Mouse (Mus musculus): ENCODE results near the gene Tprgl. TPM values are rescaled to one million over a fixed set of nuclear protein-coding genes. Genes with fewer than 3 reads are reported as not detected.

Gene Tprgl
- total RNA-seq (2021) = 10 to 100 TPM; 82.7 to 82.8 TPM
- long read RNA-seq, experiment 1, transcript Tprgl-201 (4 exons, 1,724 nt) = major isoform, 223 of 236 reads
- long read RNA-seq, experiment 1, partial matches to known transcripts = 0 of 236 reads
- long read RNA-seq, experiment 1, other reads (novel, unspliced or antisense) = 12 of 236 reads
- long read RNA-seq, experiment 2, transcript Tprgl-201 (4 exons, 1,724 nt) = major isoform, 239 of 263 reads
- long read RNA-seq, experiment 2, partial matches to known transcripts = 2 of 263 reads
- long read RNA-seq, experiment 2, other reads (novel, unspliced or antisense) = 20 of 263 reads

GRCm38 (mm10) chr4:154160538-154161390 lies at the start of gene Tprgl:
TSS of gene Tprgl (minus strand) at chr4:154160666.
- intact Hi-C loops (cut with DNase I) = no loop called here
- peak; percentile 96 for DNase-seq

GRCm38 (mm10) chr4:154209825-154210224 lies 49.4 kb upstream of the Tprgl start:
- intact Hi-C loops (cut with DNase I) = loop anchor here (2.0 to 5.0 kb wide), 2 partner anchors 63 to 148 kb away; no protein-coding TSS in a partner anchor
- no peak for DNase-seq

- intact Hi-C loops (cut with DNase I) = loop anchor here (2.0 to 5.0 kb wide), 2 partner anchors 64 to 147 kb away; no protein-coding TSS in a partner anchor
- peak in 1 of 2 experiments; percentile 59 for DNase-seq
These were observed 48.6 kb upstream of the Tprgl start for GRCm38 (mm10) chr4:154209054-154209453.

- peak; percentile 33 to 50 for DNase-seq
- intact Hi-C loops (cut with DNase I) = loop anchor here (5.0 kb wide), 1 partner anchor 145 kb away; no protein-coding TSS in a partner anchor
These were observed 46.8 kb upstream of the Tprgl start for GRCm38 (mm10) chr4:154207261-154207660.

- intact Hi-C loops (cut with DNase I) = loop anchor here (1.0 to 5.0 kb wide), 2 partner anchors 40 to 143 kb away; no protein-coding TSS in a partner anchor
- no peak for DNase-seq
These were observed 44.9 kb upstream of the Tprgl start for GRCm38 (mm10) chr4:154205392-154205791.

GRCm38 (mm10) chr4:154204532-154204931 lies 44.1 kb upstream of the Tprgl start:
- no peak for DNase-seq
- intact Hi-C loops (cut with DNase I) = no loop called here

- no peak for DNase-seq
- intact Hi-C loops (cut with DNase I) = no loop called here
These were observed 41.0 kb upstream of the Tprgl start for GRCm38 (mm10) chr4:154201511-154201910.

GRCm38 (mm10) chr4:154198377-154198961 lies 38.0 kb upstream of the Tprgl start:
- intact Hi-C loops (cut with DNase I) = no loop called here
- DNase-seq = no peak

- intact Hi-C loops (cut with DNase I) = no loop called here
- DNase-seq = no peak
These were observed 37.5 kb upstream of the Tprgl start for GRCm38 (mm10) chr4:154197961-154198360.

GRCm38 (mm10) chr4:154188948-154189347 lies 28.5 kb upstream of the Tprgl start:
- intact Hi-C loops (cut with DNase I) = no loop called here
- no peak for DNase-seq

- no peak for DNase-seq
- intact Hi-C loops (cut with DNase I) = no loop called here
These were observed 25.6 kb upstream of the Tprgl start for GRCm38 (mm10) chr4:154186002-154186537.

- intact Hi-C loops (cut with DNase I) = no loop called here
- DNase-seq = no peak
These were observed 24.5 kb upstream of the Tprgl start for GRCm38 (mm10) chr4:154185001-154185400.

GRCm38 (mm10) chr4:154183566-154183965 lies 23.1 kb upstream of the Tprgl start:
- intact Hi-C loops (cut with DNase I) = no loop called here
- no peak for DNase-seq

GRCm38 (mm10) chr4:154181001-154181400 lies 20.5 kb upstream of the Tprgl start:
- intact Hi-C loops (cut with DNase I) = no loop called here
- no peak for DNase-seq

GRCm38 (mm10) chr4:154177257-154177656 lies 16.8 kb upstream of the Tprgl start:
- intact Hi-C loops (cut with DNase I) = no loop called here
- no peak for DNase-seq

GRCm38 (mm10) chr4:154171931-154172604 lies 11.6 kb upstream of the Tprgl start:
- intact Hi-C loops (cut with DNase I) = no loop called here

GRCm38 (mm10) chr4:154171151-154171930 lies 10.9 kb upstream of the Tprgl start:
- intact Hi-C loops (cut with DNase I) = no loop called here
- no peak for DNase-seq

More at GRCm38 (mm10) chr4:154171931-154172604, 11.6 kb upstream of the Tprgl start:
- DNase-seq = no peak

GRCm38 (mm10) chr4:154170506-154171150 lies 10.2 kb upstream of the Tprgl start, which contains the start of gene Megf6:
TSS of gene Megf6 (plus strand) at chr4:154170730.
- DNase-seq = no peak
- intact Hi-C loops (cut with DNase I) = no loop called here

- DNase-seq = no peak
- intact Hi-C loops (cut with DNase I) = no loop called here
These were observed 9.6 kb upstream of the Tprgl start for GRCm38 (mm10) chr4:154170021-154170420.
